Mouse (Mus musculus): ENCODE data around the gene Serpina7.

DNA sequence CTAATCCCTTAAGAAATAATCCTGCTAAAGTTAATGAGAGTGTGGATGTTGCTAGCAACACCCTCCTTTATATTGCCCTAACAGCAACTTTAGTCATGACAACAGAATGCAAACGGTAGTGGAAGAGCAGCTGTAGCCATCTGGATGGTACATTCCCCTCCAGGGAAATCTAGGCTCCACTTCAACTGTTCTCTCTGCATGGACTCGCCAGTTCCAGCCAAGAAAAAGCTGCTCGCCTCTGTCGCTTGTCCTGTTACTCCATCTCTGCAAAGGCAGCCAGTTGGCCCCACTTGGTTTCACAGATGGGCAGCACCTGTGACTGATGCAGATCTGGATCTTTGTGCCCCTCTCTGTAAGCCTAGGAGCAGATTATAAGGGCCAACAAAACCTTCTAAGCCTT is 49.0 kb upstream of the Serpina7 start:
- no peak for TF ChIP-seq CTCF (IDR thresholded peaks at IDR 0.05; ENCODE audit: extremely low read depth, insufficient read depth, low read length)
- no peak for TF ChIP-seq POLR2A (IDR thresholded peaks at IDR 0.05; ENCODE audit: extremely low read depth, insufficient read depth, low read length)
